Mouse (Mus musculus) c-Kit-positive CD71-negative TER-119-negative erythroid progenitor cells, embryonic 14.5 days (primary cell): Measurements from ENCODE around the gene Usp18.

Experiments used
- DNase-seq: peaks from one replicate; pipeline ENCODE4 v3.0.0-alpha.2; 2013; ENCODE audit warnings: low read depth

Gene Usp18

GRCm38 (mm10) chr6:121245127-121246036, at the start of gene Usp18:
Usp18 (plus strand) TSS chr6:121245906.
- peak; percentile 76 for DNase-seq

- DNase-seq: no peak
Observed at GRCm38 (mm10) chr6:121197807-121198365, 47.8 kb upstream of the Usp18 start.

- DNase-seq: no peak
Observed at GRCm38 (mm10) chr6:121200458-121200857, 45.2 kb upstream of the Usp18 start.

- no peak for DNase-seq
Observed at GRCm38 (mm10) chr6:121202026-121202425, 43.7 kb upstream of the Usp18 start.

GRCm38 (mm10) chr6:121206481-121206880, 39.2 kb upstream of the Usp18 start:
- no peak for DNase-seq

GRCm38 (mm10) chr6:121209584-121209983, 36.1 kb upstream of the Usp18 start:
- DNase-seq: no peak

- peak; percentile 39 for DNase-seq
Observed at GRCm38 (mm10) chr6:121210149-121210925, 35.4 kb upstream of the Usp18 start, which contains the start of gene Tuba8. Tuba8 (plus strand) TSS chr6:121210696.

- DNase-seq: no peak
Observed at GRCm38 (mm10) chr6:121210926-121211289, 34.8 kb upstream of the Usp18 start.

GRCm38 (mm10) chr6:121211743-121212142, 34.0 kb upstream of the Usp18 start:
- no peak for DNase-seq

- no peak for DNase-seq
Observed at GRCm38 (mm10) chr6:121212988-121213387, 32.7 kb upstream of the Usp18 start.

GRCm38 (mm10) chr6:121214221-121214620, 31.5 kb upstream of the Usp18 start:
- DNase-seq: no peak

GRCm38 (mm10) chr6:121214667-121215330, 30.9 kb upstream of the Usp18 start:
- DNase-seq: peak; percentile 47

- no peak for DNase-seq
Observed at GRCm38 (mm10) chr6:121215336-121215735, 30.4 kb upstream of the Usp18 start.

- no peak for DNase-seq
Observed at GRCm38 (mm10) chr6:121215896-121216295, 29.8 kb upstream of the Usp18 start.

GRCm38 (mm10) chr6:121216589-121217255, 29.0 kb upstream of the Usp18 start:
- no peak for DNase-seq

- DNase-seq: no peak
Observed at GRCm38 (mm10) chr6:121218002-121218401, 27.7 kb upstream of the Usp18 start.

GRCm38 (mm10) chr6:121219406-121219805, 26.3 kb upstream of the Usp18 start:
- DNase-seq: no peak

- DNase-seq: no peak
Observed at GRCm38 (mm10) chr6:121220181-121220580, 25.5 kb upstream of the Usp18 start.

GRCm38 (mm10) chr6:121221876-121222597, 23.7 kb upstream of the Usp18 start:
- no peak for DNase-seq

- no peak for DNase-seq
Observed at GRCm38 (mm10) chr6:121223001-121223400, 22.7 kb upstream of the Usp18 start.

GRCm38 (mm10) chr6:121224067-121224466, 21.6 kb upstream of the Usp18 start:
- DNase-seq: no peak
